Mouse (Mus musculus) midbrain, postnatal 0 days (tissue): ENCODE data around the gene Sowaha. TPM values are rescaled to one million over a fixed set of nuclear protein-coding genes. Genes with fewer than 3 reads are reported as not detected.

Source experiments
- ATAC-seq: fragments of 200-750 bp; cut with Nextera tagmentation; 2 replicates; pipeline ENCODE4 v1.8.0; 2017; ENCODE audit warnings: moderate number of reproducible peaks, mild to moderate bottlenecking, moderate TSS enrichment, moderate library complexity; ENCODE audit not compliant: low FRiP score
- DNase-seq: peaks from one replicate; pipeline ENCODE4 v3.0.0-alpha.2; 2015; ENCODE audit warnings: low spot score
- H3K27ac ChIP-seq: fragments of 300-500 bp; sonication (generic); 2 replicates; pipeline ENCODE4 v1.5.1; 2014; ENCODE audit warnings: low read depth, mild to moderate bottlenecking, low read length, mixed read lengths
- H3K27me3 ChIP-seq: fragments of 300-500 bp; sonication (generic); 2 replicates; pipeline ENCODE4 v1.6.1; 2014; ENCODE audit warnings: low read length, control low read depth, mixed read lengths; ENCODE audit not compliant: insufficient read depth
- H3K36me3 ChIP-seq: fragments of 300-500 bp; sonication (generic); 2 replicates; pipeline ENCODE4 v1.6.1; 2014; ENCODE audit warnings: low read length, control low read depth, mixed read lengths; ENCODE audit not compliant: insufficient read depth
- H3K4me1 ChIP-seq: fragments of 300-500 bp; sonication (generic); 2 replicates; pipeline ENCODE4 v1.6.1; 2014; ENCODE audit warnings: mild to moderate bottlenecking, control low read depth, antibody characterized with exemption, low read length, mixed read lengths; ENCODE audit not compliant: insufficient read depth
- H3K4me2 ChIP-seq: fragments of 300-500 bp; sonication (generic); 2 replicates; pipeline ENCODE4 v1.6.1; 2014; ENCODE audit warnings: low read depth, mild to moderate bottlenecking, low read length, mixed read lengths; ENCODE audit not compliant: poor library complexity, severe bottlenecking
- H3K4me3 ChIP-seq: fragments of 300-500 bp; sonication (generic); 2 replicates; pipeline ENCODE4 v1.5.1; 2014; ENCODE audit warnings: low read depth, mild to moderate bottlenecking, low read length, moderate library complexity
- H3K9ac ChIP-seq: fragments of 300-500 bp; sonication (generic); replicated peaks from 2 replicates; pipeline ENCODE4 v1.6.1; 2014; ENCODE audit warnings: mild to moderate bottlenecking, low read length, moderate library complexity, mixed read lengths; ENCODE audit not compliant: poor library complexity, severe bottlenecking
- H3K9me3 ChIP-seq: fragments of 300-500 bp; sonication (generic); 2 replicates; pipeline ENCODE4 v1.6.1; 2016; ENCODE audit warnings: low read length, control low read depth
- CTCF ChIP-seq: IDR thresholded peaks from 2 replicates; pipeline ENCODE4 v1.5.1; 2016; ENCODE audit warnings: antibody characterized with exemption, mild to moderate bottlenecking
- WGBS: fragments of 180-500 bp; shearing (Covaris S2); extraction: QIAGEN DNeasy Blood & Tissue Kit; methylation state at CpG from one replicate; pipeline ENCODE4 v1.1.7; 2014; 5-methylcytosine and 5-hydroxymethylcytosine counted together
- polyA plus RNA-seq: library from polyadenylated mRNA; unstranded; fragments of >200 nt; fragmentation: Nextera tagmentation; extraction: Ambion mirVana; gene quantifications from 2 replicates; pipeline ENCODE4 v1.2.1, GENCODE M21; 2015
- total RNA-seq: library from RNA; depleted of rRNA; stranded (reverse); fragments of >200 nt; gene quantifications from 2 replicates; pipeline ENCODE4 v1.2.3, GENCODE M21; 2014; rRNA removed

The Sowaha gene
- total RNA-seq (6.6 and 7.3 TPM in 2 replicates), polyA plus RNA-seq (3.5 and 4.0 TPM in 2 replicates)

DNA sequence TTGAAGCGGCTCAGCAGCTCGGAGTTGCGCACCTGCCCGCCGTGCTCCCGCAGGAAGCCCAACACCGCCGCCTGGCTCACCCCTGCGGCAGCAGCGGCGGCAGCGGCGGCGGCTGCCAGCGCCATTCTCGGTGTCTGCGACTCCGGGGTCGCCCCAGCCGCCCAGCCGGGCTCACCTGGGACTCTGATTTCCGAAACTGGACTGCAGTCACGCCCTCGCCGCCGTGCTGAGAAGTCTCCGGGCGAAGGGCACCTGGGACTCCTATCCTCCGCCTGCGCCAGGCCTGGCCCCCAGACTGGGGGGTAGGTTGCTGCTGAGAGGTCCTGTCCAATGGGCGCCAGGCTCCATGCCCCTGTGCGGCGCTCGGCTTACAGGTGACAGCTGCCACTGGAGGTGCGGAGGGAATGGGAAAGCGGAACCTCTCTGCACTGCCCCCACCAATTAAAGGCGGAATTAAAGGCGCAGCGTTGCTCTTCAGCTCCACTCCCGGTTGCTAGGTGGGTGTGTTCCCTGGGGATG, at the start of gene Sowaha, which contains the start of gene Gm9945:
Gene Sowaha, minus strand, starts transcription at position 492 of the 519 bp plus-strand sequence.
Gene Gm9945, plus strand, starts transcription at position 384 of the 519 bp plus-strand sequence.
- ATAC-seq: peak; percentile 55; the same call in 1 of the 2 replicates
- H3K9ac ChIP-seq: peak within 1 kb of the TSS; percentile 70
- WGBS: 2% methylated on average over 37 of the region's 40 CpGs
- peak within 1 kb of the TSS; percentile 62 for H3K4me3 ChIP-seq
- 0 out of 2 replicates have a peak within 1 kb of the TSS, but pooled peaks have one; percentile 12 for H3K27ac ChIP-seq
- DNase-seq: peak; percentile 72
- peak; percentile 31 for TF ChIP-seq CTCF
- no peaks in the 10 kb centered on the region for H3K36me3 ChIP-seq
- peak within 1 kb of the TSS; percentile 79 for H3K4me2 ChIP-seq
- H3K27me3 ChIP-seq: peaks cover 30% of the 10 kb centered on the region
- H3K9me3 ChIP-seq: no peaks in the 10 kb centered on the region
- H3K4me1 ChIP-seq: peaks cover 9% of the 10 kb centered on the region; the same call in 1 of the 2 replicates

DNA sequence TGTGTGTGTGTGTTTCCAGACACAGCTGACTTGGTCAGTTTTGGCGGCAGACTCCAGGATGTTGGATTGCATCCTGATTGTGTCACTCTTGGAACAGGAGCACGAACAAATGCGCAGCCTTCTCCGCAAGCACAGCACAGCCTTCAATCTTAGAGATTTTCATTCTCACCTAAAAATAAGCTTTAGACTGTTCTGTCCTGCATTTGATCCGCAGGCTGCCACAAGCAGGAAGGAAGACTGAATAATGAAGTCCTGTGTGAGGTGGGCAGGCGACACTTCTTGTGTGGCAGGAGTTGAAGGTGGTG, 49.1 kb upstream of the Sowaha start:
- Histone ChIP-seq H3K4me3 (no peak overlapping the region), H3K4me1 (peaks cover 14% of the 10 kb centered on the region; the same call in 1 of the 2 replicates), H3K9me3 (no peaks in the 10 kb centered on the region), H3K27ac (no peak overlapping the region), H3K36me3 (peaks cover 8% of the 10 kb centered on the region), H3K27me3 (no peaks in the 10 kb centered on the region), H3K4me2 (no peak overlapping the region), H3K9ac (0 out of 2 replicates have a peak overlapping the region, but pooled peaks have one; percentile 19)
- TF ChIP-seq CTCF: no peak
- DNase-seq: peak; percentile 34
- WGBS: 57% methylated on average over 6 of the region's 6 CpGs
- no peak for ATAC-seq

DNA sequence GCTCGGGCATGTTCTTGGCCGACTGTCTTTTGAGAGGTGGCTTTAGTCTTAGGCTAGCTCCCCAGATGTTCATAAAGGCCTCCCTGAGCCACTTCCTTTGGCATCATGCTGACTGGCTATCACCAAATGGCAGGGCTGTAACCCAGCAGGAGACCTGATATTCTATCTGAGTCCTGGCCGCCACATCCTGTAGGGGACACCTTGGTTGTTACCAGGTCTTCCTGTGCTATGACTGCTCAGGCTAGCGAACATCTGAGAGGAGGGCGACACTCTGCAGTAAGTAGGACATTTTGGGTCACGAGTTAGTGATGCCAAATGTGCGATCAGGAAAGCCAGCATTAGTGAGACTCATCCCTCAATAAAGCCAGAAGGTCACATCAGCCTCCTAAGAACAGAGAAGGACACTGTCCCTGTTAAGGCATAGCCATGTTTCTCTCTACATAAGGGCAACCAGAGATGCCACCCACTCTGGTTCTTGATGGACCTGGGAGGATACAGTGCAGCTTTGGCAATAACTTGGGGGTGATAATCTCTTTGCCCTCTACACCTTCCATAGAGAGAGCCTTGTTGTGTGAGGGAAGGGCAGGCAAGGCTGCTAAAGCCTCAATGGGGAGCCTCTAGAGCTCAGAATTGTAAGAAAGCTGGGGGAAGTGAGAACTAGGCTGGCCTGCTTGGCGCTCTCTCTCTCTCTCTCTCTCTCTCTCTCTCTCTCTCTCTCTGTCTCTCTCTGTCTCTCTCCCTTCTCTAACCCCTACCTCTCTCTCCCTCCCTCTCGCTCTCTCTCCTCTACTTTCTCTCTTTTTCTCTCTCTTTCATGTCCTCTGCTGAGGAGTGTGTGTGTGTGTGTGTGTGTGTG, 48.6 kb upstream of the Sowaha start:
- no peak overlapping the region for H3K4me3 ChIP-seq
- no peak overlapping the region for H3K4me2 ChIP-seq
- no peak for DNase-seq
- peaks cover 2% of the 10 kb centered on the region for H3K36me3 ChIP-seq
- H3K4me1 ChIP-seq: peaks cover 16% of the 10 kb centered on the region; the same call in 1 of the 2 replicates
- ATAC-seq: no peak
- 80% methylated on average over 9 of the region's 9 CpGs for WGBS
- H3K27me3 ChIP-seq: no peaks in the 10 kb centered on the region
- H3K9me3 ChIP-seq: no peaks in the 10 kb centered on the region
- no peak overlapping the region for H3K9ac ChIP-seq
- TF ChIP-seq CTCF: no peak
- H3K27ac ChIP-seq: 0 out of 2 replicates have a peak overlapping the region, but pooled peaks have one; percentile 8

DNA sequence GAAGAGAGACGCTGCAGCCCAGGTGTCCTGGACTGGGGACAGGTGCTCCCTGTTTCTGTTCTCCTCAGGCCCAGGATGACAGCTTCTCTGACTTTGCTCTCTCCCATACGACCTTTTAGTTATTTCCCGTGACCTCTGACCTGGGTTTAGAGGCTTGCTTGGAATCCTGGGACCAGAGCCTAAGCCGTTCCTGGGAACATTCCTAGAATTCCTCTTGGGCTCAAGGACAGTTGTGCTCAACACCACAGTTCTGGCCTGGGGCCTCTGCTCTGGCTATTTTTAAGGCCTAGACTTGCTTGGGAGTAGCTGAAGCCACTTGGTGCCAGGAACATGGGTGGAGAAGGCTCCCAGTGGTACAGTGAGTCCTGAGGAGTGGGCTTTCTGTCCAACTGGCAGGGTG, 45.4 kb upstream of the Sowaha start:
- Histone ChIP-seq H3K9ac (no peak overlapping the region), H3K27me3 (no peaks in the 10 kb centered on the region), H3K4me1 (peaks cover 16% of the 10 kb centered on the region; the same call in 1 of the 2 replicates), H3K4me3 (no peak overlapping the region), H3K27ac (no peak overlapping the region), H3K36me3 (no peaks in the 10 kb centered on the region), H3K4me2 (no peak overlapping the region), H3K9me3 (no peaks in the 10 kb centered on the region)
- TF ChIP-seq CTCF: no peak
- DNase-seq (no peak), ATAC-seq (no peak)
- 45% methylated on average over 4 of the region's 4 CpGs for WGBS

DNA sequence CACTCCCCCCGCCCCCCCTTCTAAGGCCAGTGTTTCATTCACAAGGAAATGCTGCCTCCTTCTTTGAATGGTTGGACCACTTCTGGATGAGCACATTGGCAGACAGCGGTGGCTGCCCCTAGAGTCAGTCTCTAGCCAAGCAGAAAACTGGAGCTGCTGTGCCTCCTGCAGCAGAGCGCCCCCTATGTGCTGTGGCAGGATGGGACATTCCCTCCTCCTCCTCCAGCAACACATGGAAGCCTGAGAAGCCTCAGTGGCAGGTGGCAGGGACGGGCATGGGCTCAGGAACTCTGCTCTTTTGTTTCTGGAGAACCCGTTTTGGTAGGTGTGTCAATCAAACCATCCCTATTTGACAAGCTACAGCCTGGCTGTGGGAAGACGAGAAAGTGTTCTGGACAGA, 44.8 kb upstream of the Sowaha start:
- peak; percentile 55 for TF ChIP-seq CTCF
- Histone ChIP-seq H3K9ac (no peak overlapping the region), H3K9me3 (no peaks in the 10 kb centered on the region), H3K4me2 (no peak overlapping the region), H3K27me3 (no peaks in the 10 kb centered on the region), H3K4me1 (peaks cover 15% of the 10 kb centered on the region; the same call in 1 of the 2 replicates), H3K4me3 (no peak overlapping the region), H3K36me3 (no peaks in the 10 kb centered on the region), H3K27ac (no peak overlapping the region)
- WGBS: 67% methylated on average over 6 of the region's 6 CpGs
- DNase-seq (no peak), ATAC-seq (no peak)
